9 mouse cellular contexts compared by ENCODE assay signal in genomic region chr19:8725081-8725613, GRCm38 (mm10). TPM values are rescaled to one million over a fixed set of nuclear protein-coding genes. Genes with fewer than 3 reads are reported as not detected.
A peak's percentile ranks its signal among the peaks of the same experiment; 100 is the strongest.
DNase-seq lines count a peak whose midpoint lies in the region; ATAC-seq and TF ChIP-seq lines count a peak whose summit lies in the region.
"Had no signal": no experiment of that assay in that cellular context is flagged by ENCODE, and none has a peak within 500 bp of the region (broad histone marks: within the 10 kb centered on the region; RNA-seq: fewer than 3 reads in every experiment).

No protein-coding gene starts in this region.

- WGBS in forebrain, embryonic 16.5 days: 48% methylated on average over 4 of the region's 4 CpGs
- 18% methylated on average over 4 of the region's 4 CpGs for WGBS in liver, embryonic 14.5 days (ENCODE audit: insufficient replicate concordance)

- peak overlapping the region; percentile 94 for H3K4me2 ChIP-seq in forebrain, embryonic 16.5 days (ENCODE audit: low read length)
- peak overlapping the region; percentile 87 for H3K4me2 ChIP-seq in liver, embryonic 14.5 days (ENCODE audit: low read depth)

- H3K36me3 ChIP-seq in megakaryocyte, embryonic 14.5 days (replicated peaks; ENCODE audit: low read length): peaks cover 36% of the 10 kb centered on the region
- H3K36me3 ChIP-seq in forebrain, embryonic 16.5 days (ENCODE audit: control insufficient read depth, insufficient read depth): peaks cover 24% of the 10 kb centered on the region
- peaks cover 34% of the 10 kb centered on the region for H3K36me3 ChIP-seq in liver, embryonic 14.5 days (replicated peaks; ENCODE audit: control insufficient read depth, insufficient read depth, low read depth)

- peak overlapping the region; percentile 99 for H3K4me3 ChIP-seq in megakaryocyte, embryonic 14.5 days (replicated peaks)
- peak overlapping the region; percentile 60; the same call in 1 of the 2 replicates for H3K4me3 ChIP-seq in forebrain, embryonic 16.5 days (replicated peaks; ENCODE audit: low read length)
- peak overlapping the region; percentile 97 to 98 for H3K4me3 ChIP-seq in liver, embryonic 14.5 days (ENCODE audit: insufficient read depth in 1 of 2, low read depth in 2 of 2, low read length in 2 of 2)

- no peaks in the 10 kb centered on the region for H3K9me3 ChIP-seq in megakaryocyte, embryonic 14.5 days
- no peaks in the 10 kb centered on the region for H3K9me3 ChIP-seq in forebrain, embryonic 16.5 days (ENCODE audit: control insufficient read depth, low read length)
- no peaks in the 10 kb centered on the region for H3K9me3 ChIP-seq in liver, embryonic 14.5 days (ENCODE audit: control insufficient read depth, low read length)

- no peak for TF ChIP-seq EP300 in liver, embryonic 14.5 days (IDR thresholded peaks at IDR 0.05; ENCODE audit: low read depth)

- no peak for DNase-seq in liver, embryonic 14.5 days (ENCODE audit: low read depth in 3 of 3, low spot score in 3 of 3)
- no peak for DNase-seq in layer of hippocampus, postnatal 10 days (ENCODE audit: low spot score in 2 of 2)
- DNase-seq in cerebellum, postnatal 25 days: no peak
- no peak for DNase-seq in thymus, postnatal 25 days
- DNase-seq: kidney, postnatal 10 days; thymus, adult 2 months had no signal

- no peaks in the 10 kb centered on the region for H3K27me3 ChIP-seq in megakaryocyte, embryonic 14.5 days (replicated peaks)
- H3K27me3 ChIP-seq in forebrain, embryonic 16.5 days (replicated peaks; ENCODE audit: control insufficient read depth, insufficient read depth, low read length): no peaks in the 10 kb centered on the region
- H3K27me3 ChIP-seq in liver, embryonic 14.5 days (ENCODE audit: control insufficient read depth, insufficient read depth, low read length): no peaks in the 10 kb centered on the region

- no peak for ATAC-seq in megakaryocyte, adult 5-6 weeks (ENCODE audit: poor library complexity, severe bottlenecking)
- ATAC-seq in forebrain, embryonic 16.5 days: no peak
- ATAC-seq in liver, embryonic 14.5 days (ENCODE audit: insufficient read depth): no peak

- no peak overlapping the region for H3K27ac ChIP-seq in forebrain, embryonic 16.5 days (ENCODE audit: low read length)
- H3K27ac ChIP-seq in liver, embryonic 14.5 days: peak overlapping the region; percentile 96

- no peak for TF ChIP-seq CTCF in liver, embryonic 14.5 days (IDR thresholded peaks at IDR 0.05; ENCODE audit: low read depth)

- H3K9ac ChIP-seq in forebrain, embryonic 16.5 days (replicated peaks; ENCODE audit: low read depth, low read length): no peak overlapping the region
- peak overlapping the region; percentile 100 for H3K9ac ChIP-seq in liver, embryonic 14.5 days (replicated peaks)

- H3K4me1 ChIP-seq in megakaryocyte, embryonic 14.5 days: peaks cover 40% of the 10 kb centered on the region
- peaks cover 33% of the 10 kb centered on the region for H3K4me1 ChIP-seq in forebrain, embryonic 16.5 days (replicated peaks; ENCODE audit: control insufficient read depth, insufficient read depth, low read length)
- peaks cover 16 to 26% of the 10 kb centered on the region in 2 experiments for H3K4me1 ChIP-seq in liver, embryonic 14.5 days (replicated peaks; ENCODE audit: control insufficient read depth in 2 of 2, insufficient read depth in 2 of 2, low read length in 1 of 2)

RNA-seq across cellular contexts. Expression of gene Slc3a2, which starts 2.0 kb away (rescaled TPM):
- 139 and 161 TPM in 2 replicates for polyA plus RNA-seq in megakaryocyte, embryonic 14.5 days (2012; ENCODE audit: insufficient read depth, low replicate concordance)
- total RNA-seq in megakaryocyte, adult 5-6 weeks (2015): 26.3 and 32.6 TPM in 2 replicates
- total RNA-seq in megakaryocyte, adult 5-6 weeks (2017): 31.6 and 34.1 TPM in 2 replicates
- 186 TPM in 2 replicates for polyA plus RNA-seq in forebrain, embryonic 16.5 days (2015; fragmentation: Nextera tagmentation; extraction: Ambion mirVana)
- 78.4 and 82.2 TPM in 2 replicates for polyA plus RNA-seq in liver, embryonic 14.5 days (2012; rRNA removed)
- 88.5 and 89.1 TPM in 2 replicates for polyA plus RNA-seq in liver, embryonic 14.5 days (2014; fragmentation: Nextera tagmentation; extraction: Ambion mirVana)
- 100 to 1,000 TPM; 198 to 212 TPM for total RNA-seq in layer of hippocampus, postnatal 10 days (2021)

RNA-seq across cellular contexts. Expression of gene Wdr74, which starts 10.5 kb away (rescaled TPM):
- 3.7 and 16.5 TPM in 2 replicates for polyA plus RNA-seq in megakaryocyte, embryonic 14.5 days (2012; ENCODE audit: insufficient read depth, low replicate concordance)
- 30.3 and 37.1 TPM in 2 replicates for total RNA-seq in megakaryocyte, adult 5-6 weeks (2015)
- total RNA-seq in megakaryocyte, adult 5-6 weeks (2017): 38.2 and 38.5 TPM in 2 replicates
- polyA plus RNA-seq in forebrain, embryonic 16.5 days (2015; fragmentation: Nextera tagmentation; extraction: Ambion mirVana): 90.6 and 109 TPM in 2 replicates
- polyA plus RNA-seq in liver, embryonic 14.5 days (2012; rRNA removed): 27.7 and 34.1 TPM in 2 replicates
- polyA plus RNA-seq in liver, embryonic 14.5 days (2014; fragmentation: Nextera tagmentation; extraction: Ambion mirVana): 51.6 and 57.6 TPM in 2 replicates
- total RNA-seq in layer of hippocampus, postnatal 10 days (2021): 10 to 100 TPM; 52.6 to 53.3 TPM

RNA-seq across cellular contexts. Expression of gene 1700092M07Rik, which starts 15.4 kb away (rescaled TPM):
- polyA plus RNA-seq in megakaryocyte, embryonic 14.5 days (2012; ENCODE audit: insufficient read depth, low replicate concordance): 0.86 TPM in 1 of 2 replicates, not detected in the other
- 0.83 TPM in 1 of 2 replicates, not detected in the other for total RNA-seq in megakaryocyte, adult 5-6 weeks (2015)
- 1.3 TPM in 1 of 2 replicates, not detected in the other for total RNA-seq in megakaryocyte, adult 5-6 weeks (2017)
- polyA plus RNA-seq in forebrain, embryonic 16.5 days (2015; fragmentation: Nextera tagmentation; extraction: Ambion mirVana): 2.5 and 2.8 TPM in 2 replicates
- 0.65 and 0.78 TPM in 2 replicates for polyA plus RNA-seq in liver, embryonic 14.5 days (2012; rRNA removed)
- 0.34 and 0.63 TPM in 2 replicates for polyA plus RNA-seq in liver, embryonic 14.5 days (2014; fragmentation: Nextera tagmentation; extraction: Ambion mirVana)
- 1 to 10 TPM; 1.4 to 1.8 TPM for total RNA-seq in layer of hippocampus, postnatal 10 days (2021)
- polyA plus RNA-seq: thymus, adult 2 months had no signal

RNA-seq across cellular contexts. Expression of gene Stx5a, which starts 16.1 kb away (rescaled TPM):
- polyA plus RNA-seq in megakaryocyte, embryonic 14.5 days (2012; ENCODE audit: insufficient read depth, low replicate concordance): 18.8 and 39.1 TPM in 2 replicates
- total RNA-seq in megakaryocyte, adult 5-6 weeks (2015): 40.9 and 55.3 TPM in 2 replicates
- 40.8 and 65.6 TPM in 2 replicates for total RNA-seq in megakaryocyte, adult 5-6 weeks (2017)
- polyA plus RNA-seq in forebrain, embryonic 16.5 days (2015; fragmentation: Nextera tagmentation; extraction: Ambion mirVana): 129 and 136 TPM in 2 replicates
- polyA plus RNA-seq in liver, embryonic 14.5 days (2012; rRNA removed): 29.9 and 32.0 TPM in 2 replicates
- polyA plus RNA-seq in liver, embryonic 14.5 days (2014; fragmentation: Nextera tagmentation; extraction: Ambion mirVana): 36.7 and 36.9 TPM in 2 replicates
- 10 to 100 TPM; 61.9 to 64.8 TPM for total RNA-seq in layer of hippocampus, postnatal 10 days (2021)

RNA-seq across cellular contexts. Expression of gene Nxf1, which starts 31.7 kb away (rescaled TPM):
- polyA plus RNA-seq in megakaryocyte, embryonic 14.5 days (2012; ENCODE audit: insufficient read depth, low replicate concordance): 10.6 and 13.3 TPM in 2 replicates
- total RNA-seq in megakaryocyte, adult 5-6 weeks (2015): 257 and 292 TPM in 2 replicates
- total RNA-seq in megakaryocyte, adult 5-6 weeks (2017): 69.7 and 76.0 TPM in 2 replicates
- polyA plus RNA-seq in forebrain, embryonic 16.5 days (2015; fragmentation: Nextera tagmentation; extraction: Ambion mirVana): 200 and 218 TPM in 2 replicates
- polyA plus RNA-seq in liver, embryonic 14.5 days (2012; rRNA removed): 66.2 and 90.9 TPM in 2 replicates
- polyA plus RNA-seq in liver, embryonic 14.5 days (2014; fragmentation: Nextera tagmentation; extraction: Ambion mirVana): 77.4 and 84.9 TPM in 2 replicates
- 10 to 100 TPM; 72.7 to 79.7 TPM for total RNA-seq in layer of hippocampus, postnatal 10 days (2021)
